Mouse (Mus musculus): Measurements from ENCODE around the gene Ptpn6. TPM values are rescaled to one million over a fixed set of nuclear protein-coding genes. Genes with fewer than 3 reads are reported as not detected.

Ptpn6 gene
- polyA plus RNA-seq, 1 experiment from 2014 or later, result 12.6 TPM

DNA sequence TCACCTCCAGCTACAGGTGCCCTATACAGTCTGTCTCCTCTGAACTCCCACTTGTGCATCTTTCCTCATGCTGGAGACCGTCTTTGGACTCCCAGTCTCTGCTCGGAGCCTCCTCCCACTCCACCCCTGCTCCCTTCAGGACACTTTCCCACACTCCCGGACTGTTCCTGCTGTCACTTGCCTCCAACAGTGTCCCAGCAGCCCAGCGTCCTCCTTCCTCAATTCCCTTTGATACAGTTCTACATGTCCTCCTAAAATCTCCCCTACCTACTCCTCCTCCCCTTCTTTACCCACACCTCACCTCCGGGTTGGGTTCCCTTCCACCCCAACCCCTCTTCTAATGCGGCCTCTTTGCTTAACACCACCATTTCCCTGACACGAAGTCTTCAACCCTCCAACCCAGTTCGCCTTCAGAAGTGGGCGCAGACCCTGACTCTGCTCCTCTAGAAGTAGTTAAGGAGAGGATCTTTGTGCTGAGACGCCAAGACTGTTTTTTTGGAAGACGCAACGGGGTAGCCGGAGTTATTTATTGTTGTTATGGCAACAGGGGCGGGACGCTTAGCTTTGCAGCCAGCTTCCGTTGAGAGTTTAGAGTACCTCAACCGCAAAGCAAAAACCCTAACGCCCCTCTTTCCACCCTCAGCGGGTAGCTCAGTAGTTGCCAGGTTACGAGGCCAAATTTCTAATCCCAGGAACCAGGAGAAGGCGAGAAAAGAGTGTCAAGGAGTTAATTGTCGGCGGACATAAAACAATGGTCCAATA, 40.9 kb upstream of the Ptpn6 start, which contains the start of gene Lrrc23:
Gene Lrrc23, minus strand, starts transcription at position 506 of the 762 bp plus-strand sequence.
- Histone ChIP-seq H3K4me3 (ENCODE audit: low read depth, low read length) (peak within 1 kb of the TSS; percentile 32), H3K9me3 (ENCODE audit: low read depth, low read length) (no peaks in the 10 kb centered on the region), H3K27ac (ENCODE audit: low read depth) (no peak within 1 kb of the TSS), H3K9ac (peak within 1 kb of the TSS; percentile 16; the same call in 1 of the 2 replicates), H3K4me2 (peak within 1 kb of the TSS; percentile 58), H3K4me1 (ENCODE audit: insufficient read depth) (peaks cover 8% of the 10 kb centered on the region; the same call in 1 of the 2 replicates), H3K36me3 (ENCODE audit: insufficient read depth) (no peaks in the 10 kb centered on the region), H3K27me3 (ENCODE audit: insufficient read depth, low read length) (0 out of 2 replicates have a peak, but pooled peaks cover 4% of the 10 kb centered on the region)
- TF ChIP-seq CTCF (IDR thresholded peaks at IDR 0.05; ENCODE audit: low read depth), result no peak
- DNase-seq (peak; percentile 86), ATAC-seq (ENCODE audit: insufficient read depth) (peak; percentile 75)
- 2% methylated on average over 23 of the region's 23 CpGs for WGBS

DNA sequence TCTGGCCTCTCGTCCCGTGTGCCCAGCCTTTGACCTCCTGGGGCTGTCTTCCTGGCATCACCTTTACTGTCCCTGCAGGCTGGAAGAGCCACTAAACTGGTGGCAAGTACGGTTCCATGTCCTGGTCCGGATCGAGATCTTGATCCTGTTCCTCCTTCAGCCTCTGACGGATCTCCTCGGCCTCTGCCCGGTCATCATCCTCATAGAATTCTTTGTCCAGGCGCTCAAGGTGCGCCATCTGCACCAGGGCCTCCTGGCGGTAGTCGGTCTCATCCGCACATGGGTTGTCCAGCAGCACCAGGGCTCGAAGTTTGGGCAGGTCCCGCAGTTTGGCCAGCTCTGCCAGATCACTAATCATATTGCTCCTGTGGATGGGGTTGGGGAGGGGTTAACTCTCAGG, 32.0 kb upstream of the Ptpn6 start:
- ATAC-seq (ENCODE audit: insufficient read depth) (no peak), DNase-seq (no peak)
- Histone ChIP-seq H3K27me3 (ENCODE audit: insufficient read depth, low read length) (no peaks in the 10 kb centered on the region), H3K36me3 (ENCODE audit: insufficient read depth) (no peaks in the 10 kb centered on the region), H3K4me3 (ENCODE audit: low read depth, low read length) (no peak overlapping the region), H3K4me1 (ENCODE audit: insufficient read depth) (0 out of 2 replicates have a peak, but pooled peaks cover 3% of the 10 kb centered on the region), H3K9ac (no peak overlapping the region), H3K9me3 (ENCODE audit: low read depth, low read length) (no peaks in the 10 kb centered on the region), H3K4me2 (no peak overlapping the region), H3K27ac (ENCODE audit: low read depth) (no peak overlapping the region)
- 81% methylated on average over 15 of the region's 15 CpGs for WGBS
- no peak for TF ChIP-seq CTCF (IDR thresholded peaks at IDR 0.05; ENCODE audit: low read depth)

DNA sequence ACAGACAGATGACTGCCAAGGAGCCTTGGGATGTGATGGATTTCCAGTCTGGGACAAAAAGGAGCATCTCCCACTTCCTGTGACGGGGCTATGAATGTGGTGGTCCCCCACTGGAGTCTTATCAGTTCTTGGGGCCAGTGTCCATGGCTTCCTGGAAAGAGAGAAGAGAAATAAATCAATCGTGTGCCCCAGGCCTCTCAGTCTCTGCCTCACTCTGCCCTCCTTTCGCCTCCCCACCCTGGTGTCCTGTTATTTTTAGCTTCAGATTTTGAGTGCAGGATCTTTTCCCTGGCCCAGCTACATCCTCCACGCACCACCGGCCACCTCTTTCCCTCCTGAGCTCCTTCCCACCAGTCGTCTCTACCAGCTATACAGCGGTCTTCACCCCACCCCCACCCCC, 31.5 kb upstream of the Ptpn6 start:
- DNase-seq, result no peak
- Histone ChIP-seq H3K4me3 (ENCODE audit: low read depth, low read length) (peak overlapping the region; percentile 51; the same call in 1 of the 2 replicates), H3K4me1 (ENCODE audit: insufficient read depth) (0 out of 2 replicates have a peak, but pooled peaks cover 3% of the 10 kb centered on the region), H3K27ac (ENCODE audit: low read depth) (no peak overlapping the region), H3K9me3 (ENCODE audit: low read depth, low read length) (no peaks in the 10 kb centered on the region), H3K4me2 (peak overlapping the region; percentile 81), H3K9ac (no peak overlapping the region; the same call in 1 of the 2 replicates), H3K27me3 (ENCODE audit: insufficient read depth, low read length) (no peaks in the 10 kb centered on the region), H3K36me3 (ENCODE audit: insufficient read depth) (no peaks in the 10 kb centered on the region)
- TF ChIP-seq CTCF (IDR thresholded peaks at IDR 0.05; ENCODE audit: low read depth), result no peak
- WGBS, result 38% methylated on average over 7 of the region's 7 CpGs
- no peak for ATAC-seq (ENCODE audit: insufficient read depth)

DNA sequence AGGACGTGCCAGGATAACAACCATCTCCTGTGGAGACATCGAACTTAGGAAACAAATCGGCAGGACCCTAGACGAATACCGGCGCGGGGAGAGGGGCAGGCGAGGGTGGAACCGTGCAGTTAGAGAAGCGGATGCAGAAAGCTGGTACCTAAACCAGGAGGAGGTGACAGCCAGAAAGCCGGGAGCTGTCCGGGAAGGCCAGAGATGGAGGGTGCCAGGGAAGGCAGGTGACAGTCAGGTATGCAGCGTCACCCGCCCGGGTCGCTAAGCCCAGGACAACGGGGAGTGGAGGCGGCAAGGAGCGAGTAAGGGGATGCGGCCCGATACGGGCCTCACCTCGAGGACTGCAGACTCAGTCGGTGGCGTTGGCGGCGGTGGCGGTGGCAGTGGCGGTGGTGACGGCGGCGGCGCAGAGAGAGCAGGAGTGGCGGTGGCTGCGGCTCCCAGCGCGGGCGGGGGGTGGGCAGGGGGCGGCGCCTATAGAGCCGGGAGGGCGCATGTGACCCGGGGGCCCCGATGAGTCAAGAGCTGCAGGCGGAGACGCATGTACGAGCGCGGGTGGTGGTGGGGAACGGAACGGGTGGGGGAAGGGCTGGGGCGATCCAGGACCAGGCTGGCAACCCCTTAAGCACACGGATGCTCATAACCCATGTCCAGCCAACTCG, 30.7 kb upstream of the Ptpn6 start, which contains the start of gene Eno2:
Gene Eno2, minus strand, starts transcription at position 573 of the 665 bp plus-strand sequence.
- DNase-seq, result peak; percentile 66
- H3K27ac ChIP-seq (ENCODE audit: low read depth), result no peak within 1 kb of the TSS
- WGBS, result under 1% methylated on average over 54 of the region's 54 CpGs

DNA sequence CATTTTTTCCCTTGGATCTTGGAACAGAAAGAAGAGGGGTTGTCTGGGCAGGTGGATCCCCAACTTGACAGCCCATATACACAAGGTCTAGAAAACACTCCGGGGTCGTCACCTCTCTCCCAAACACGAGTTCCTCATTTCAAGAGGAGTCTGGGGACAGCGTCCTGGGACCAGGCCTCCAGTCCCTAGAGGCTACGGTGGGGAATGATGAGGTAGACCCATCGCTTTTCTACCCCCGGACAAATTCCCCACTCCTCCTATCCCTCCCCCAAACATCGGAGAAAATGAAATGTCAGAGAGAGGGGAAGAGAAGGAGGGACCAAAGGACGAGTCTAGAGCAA, 30.2 kb upstream of the Ptpn6 start:
- Histone ChIP-seq H3K27me3 (ENCODE audit: insufficient read depth, low read length) (no peaks in the 10 kb centered on the region), H3K4me1 (ENCODE audit: insufficient read depth) (0 out of 2 replicates have a peak, but pooled peaks cover 3% of the 10 kb centered on the region), H3K9me3 (ENCODE audit: low read depth, low read length) (no peaks in the 10 kb centered on the region), H3K4me2 (peak overlapping the region; percentile 81), H3K36me3 (ENCODE audit: insufficient read depth) (no peaks in the 10 kb centered on the region), H3K9ac (no peak overlapping the region; the same call in 1 of the 2 replicates), H3K4me3 (ENCODE audit: low read depth, low read length) (peak overlapping the region; percentile 51), H3K27ac (ENCODE audit: low read depth) (no peak overlapping the region)
- no peak for TF ChIP-seq CTCF (IDR thresholded peaks at IDR 0.05; ENCODE audit: low read depth)
- WGBS, result 4% methylated on average over 9 of the region's 9 CpGs
- no peak for DNase-seq
- peak; percentile 28; the same call in 1 of the 2 replicates for ATAC-seq (ENCODE audit: insufficient read depth)

More for the DNA sequence above, 30.7 kb upstream of the Ptpn6 start, which contains the start of gene Eno2:
- H3K9ac ChIP-seq, result peak within 1 kb of the TSS; percentile 61
- H3K36me3 ChIP-seq (ENCODE audit: insufficient read depth), result no peaks in the 10 kb centered on the region
- ATAC-seq (ENCODE audit: insufficient read depth), result peak; percentile 70
- H3K27me3 ChIP-seq (ENCODE audit: insufficient read depth, low read length), result no peaks in the 10 kb centered on the region
- H3K4me2 ChIP-seq, result peak within 1 kb of the TSS; percentile 81
- H3K4me1 ChIP-seq (ENCODE audit: insufficient read depth), result 0 out of 2 replicates have a peak, but pooled peaks cover 3% of the 10 kb centered on the region
- peak within 1 kb of the TSS; percentile 51 for H3K4me3 ChIP-seq (ENCODE audit: low read depth, low read length)
- no peak for TF ChIP-seq CTCF (IDR thresholded peaks at IDR 0.05; ENCODE audit: low read depth)
- no peaks in the 10 kb centered on the region for H3K9me3 ChIP-seq (ENCODE audit: low read depth, low read length)

DNA sequence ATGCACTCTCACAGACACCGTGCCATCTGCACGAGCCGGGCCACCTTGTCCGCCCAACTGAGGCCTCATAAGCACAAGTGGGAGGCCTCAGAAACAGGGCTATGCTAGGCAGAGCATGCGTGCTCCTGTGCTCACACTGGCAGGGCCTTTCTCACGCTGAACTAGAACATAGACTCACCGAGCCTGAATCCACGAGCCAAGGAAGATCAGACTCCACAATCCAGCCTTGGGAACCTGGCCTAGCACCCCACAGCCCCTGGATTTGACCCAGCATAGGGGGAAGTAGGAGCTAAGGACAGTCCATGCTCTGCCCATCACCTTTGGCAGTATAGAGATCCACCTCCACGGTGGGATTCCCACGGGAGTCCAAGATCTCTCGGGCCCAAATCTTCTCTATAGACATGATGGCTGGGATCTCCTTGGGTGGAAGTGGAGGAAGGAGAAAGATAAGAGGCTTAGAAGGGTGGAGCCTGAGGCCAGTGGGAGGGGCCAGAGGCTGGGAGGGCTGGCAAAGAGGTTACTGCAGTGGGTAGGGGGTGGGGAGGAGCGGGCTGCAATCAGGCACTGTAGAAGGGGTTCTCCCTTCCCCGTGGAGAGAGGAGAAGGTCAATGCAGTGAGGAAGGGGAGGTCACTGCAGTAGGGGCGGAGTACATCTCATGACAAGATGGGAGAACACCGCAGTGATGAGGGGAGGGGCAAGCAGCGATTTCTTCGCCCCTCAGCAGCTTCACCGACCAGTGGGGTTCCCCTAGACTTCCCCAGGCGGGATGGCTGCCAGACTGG, 29.6 kb upstream of the Ptpn6 start:
- DNase-seq, result peak; percentile 31
- WGBS, result 24% methylated on average over 19 of the region's 19 CpGs
- ATAC-seq (ENCODE audit: insufficient read depth), result peak; percentile 28; the same call in 1 of the 2 replicates
- H3K9me3 ChIP-seq (ENCODE audit: low read depth, low read length), result no peaks in the 10 kb centered on the region
- H3K4me1 ChIP-seq (ENCODE audit: insufficient read depth), result 0 out of 2 replicates have a peak, but pooled peaks cover 3% of the 10 kb centered on the region
- H3K36me3 ChIP-seq (ENCODE audit: insufficient read depth), result no peaks in the 10 kb centered on the region
- no peak for TF ChIP-seq CTCF (IDR thresholded peaks at IDR 0.05; ENCODE audit: low read depth)
- no peak overlapping the region for H3K27ac ChIP-seq (ENCODE audit: low read depth)
- H3K9ac ChIP-seq, result no peak overlapping the region
- peak overlapping the region; percentile 51 for H3K4me3 ChIP-seq (ENCODE audit: low read depth, low read length)
- H3K27me3 ChIP-seq (ENCODE audit: insufficient read depth, low read length), result no peaks in the 10 kb centered on the region
- H3K4me2 ChIP-seq, result peak overlapping the region; percentile 81

Data from lung, embryonic 14.5 days (tissue).